Mouse (Mus musculus): Measurements from ENCODE around the gene Tmem95. TPM values are rescaled to one million over a fixed set of nuclear protein-coding genes. Genes with fewer than 3 reads are reported as not detected.

The Tmem95 gene
- total RNA-seq (2023) = 1 to 10 TPM in 1 of 2 experiments, under 1 TPM in 1; 0.88 to 1.2 TPM

GRCm38 (mm10) chr11:69877878-69878277, at the start of gene Tmem95:
Gene Tmem95, minus strand, starts transcription at chr11:69878018.

GRCm38 (mm10) chr11:69921114-69922011, 43.5 kb upstream of the Tmem95 start, which contains the start of gene Eif5a:
Gene Eif5a, minus strand, starts transcription at chr11:69921958.

GRCm38 (mm10) chr11:69913554-69914371, 35.9 kb upstream of the Tmem95 start, which contains the start of gene Gps2:
Gene Gps2, plus strand, starts transcription at chr11:69913888.

GRCm38 (mm10) chr11:69900471-69901405, 22.9 kb upstream of the Tmem95 start, which contains the start of the genes 2810408A11Rik and Neurl4:
Gene 2810408A11Rik, minus strand, starts transcription at chr11:69900987.
Gene Neurl4, plus strand, starts transcription at chr11:69901072.

GRCm38 (mm10) chr11:69895291-69895690, 17.5 kb upstream of the Tmem95 start, which contains the start of gene Acap1:
Gene Acap1, minus strand, starts transcription at chr11:69895539.

GRCm38 (mm10) chr11:69880853-69881603, 3.2 kb upstream of the Tmem95 start, which contains the start of gene Kctd11:
Gene Kctd11, minus strand, starts transcription at chr11:69881406.

GRCm38 (mm10) chr11:69858113-69858998, 19.5 kb downstream of the Tmem95 start, which contains the start of gene Tnk1:
Gene Tnk1, minus strand, starts transcription at chr11:69858730.

GRCm38 (mm10) chr11:69846198-69846680, 31.6 kb downstream of the Tmem95 start, which contains the start of gene Plscr3:
Gene Plscr3, plus strand, starts transcription at chr11:69846376.

GRCm38 (mm10) chr11:69837952-69838713, 39.7 kb downstream of the Tmem95 start, which contains the start of gene Tmem256:
Gene Tmem256, plus strand, starts transcription at chr11:69838514.

GRCm38 (mm10) chr11:69837604-69837951, 40.2 kb downstream of the Tmem95 start, which contains the start of gene Nlgn2:
Gene Nlgn2, minus strand, starts transcription at chr11:69837784.

Other genes with a start within 250 kb of the Tmem95 start
- 10 to 100 TPM; 42.3 to 53.2 TPM for gene Fxr2, start 245.0 kb downstream of the Tmem95 start, total RNA-seq (2023)
- gene Sox15, start 222.7 kb downstream of the Tmem95 start, total RNA-seq (2023) = under 1 TPM in 1 of 2 experiments, not detected in 1; 0.55 TPM
- gene Mpdu1, start 215.4 kb downstream of the Tmem95 start, total RNA-seq (2023) = 10 to 100 TPM; 51.6 to 54.9 TPM
- gene Cd68, start 211.9 kb downstream of the Tmem95 start, total RNA-seq (2023) = 100 to 1,000 TPM; 138 to 157 TPM
- 100 to 1,000 TPM; 554 to 653 TPM for gene Eif4a1, start 205.6 kb downstream of the Tmem95 start, total RNA-seq (2023)
- 10 to 100 TPM; 64.7 to 65.2 TPM for gene Senp3, start 195.9 kb downstream of the Tmem95 start, total RNA-seq (2023)
- gene Tnfsf13, start 192.2 kb downstream of the Tmem95 start, total RNA-seq (2023) = 10 to 100 TPM; 15.8 to 16.0 TPM
- 1 to 10 TPM; 7.9 to 8.7 TPM for gene Tnfsf12, start 182.2 kb downstream of the Tmem95 start, total RNA-seq (2023)
- 1 to 10 TPM; 4.7 to 5.5 TPM for gene Tnfsfm13, start 181.9 kb downstream of the Tmem95 start, total RNA-seq (2023)
- gene Polr2a, start 119.4 kb downstream of the Tmem95 start, total RNA-seq (2023) = 10 to 100 TPM; 82.6 to 86.1 TPM
- not detected for gene Slc35g3, start 116.0 kb downstream of the Tmem95 start, total RNA-seq (2023)
- 1 to 10 TPM; 2.4 to 3.3 TPM for gene Zbtb4, start 112.1 kb downstream of the Tmem95 start, total RNA-seq (2023)
- gene Chrnb1, start 82.1 kb downstream of the Tmem95 start, total RNA-seq (2023) = 1 to 10 TPM in 1 of 2 experiments, under 1 TPM in 1; 0.79 to 1.9 TPM
- under 1 TPM in 1 of 2 experiments, not detected in 1; 0.18 TPM for gene Fgf11, start 76.2 kb downstream of the Tmem95 start, total RNA-seq (2023)
- gene Tmem102, start 72.4 kb downstream of the Tmem95 start, total RNA-seq (2023) = not detected
- gene Gm39566, start 62.7 kb downstream of the Tmem95 start, total RNA-seq (2023) = not detected
- gene Spem2, start 59.6 kb downstream of the Tmem95 start, total RNA-seq (2023) = not detected
- gene Spem1, start 55.8 kb downstream of the Tmem95 start, total RNA-seq (2023) = not detected
- gene Nlgn2, start 40.2 kb downstream of the Tmem95 start, total RNA-seq (2023) = 1 to 10 TPM; 1.3 to 2.1 TPM
- gene Tmem256, start 39.5 kb downstream of the Tmem95 start, total RNA-seq (2023) = 100 to 1,000 TPM in 1 of 2 experiments, 10 to 100 TPM in 1; 99.2 to 106 TPM
- gene Plscr3, start 31.6 kb downstream of the Tmem95 start, total RNA-seq (2023) = 10 to 100 TPM; 35.0 to 35.9 TPM
- gene Tnk1, start 19.3 kb downstream of the Tmem95 start, total RNA-seq (2023) = not detected
- gene Kctd11, start 3.4 kb upstream of the Tmem95 start, total RNA-seq (2023) = 1 to 10 TPM; 8.6 to 9.0 TPM
- 100 to 1,000 TPM; 260 to 263 TPM for gene Acap1, start 17.5 kb upstream of the Tmem95 start, total RNA-seq (2023)
- gene 2810408A11Rik, start 23.0 kb upstream of the Tmem95 start, total RNA-seq (2023) = 1 to 10 TPM; 3.0 to 3.2 TPM
- 10 to 100 TPM; 20.9 to 27.6 TPM for gene Neurl4, start 23.1 kb upstream of the Tmem95 start, total RNA-seq (2023)
- gene Gps2, start 35.9 kb upstream of the Tmem95 start, total RNA-seq (2023) = 10 to 100 TPM; 69.0 to 84.5 TPM
- gene Eif5a, start 43.9 kb upstream of the Tmem95 start, total RNA-seq (2023) = 100 to 1,000 TPM; 482 to 501 TPM
- gene Ybx2, start 57.8 kb upstream of the Tmem95 start, total RNA-seq (2023) = not detected
- 1 to 10 TPM in 1 of 2 experiments, under 1 TPM in 1; 0.97 to 1.3 TPM for gene Slc2a4, start 70.2 kb upstream of the Tmem95 start, total RNA-seq (2023)
- gene Cldn7, start 86.8 kb upstream of the Tmem95 start, total RNA-seq (2023) = not detected
- gene Ctdnep1, start 103.1 kb upstream of the Tmem95 start, total RNA-seq (2023) = 10 to 100 TPM; 75.0 to 80.3 TPM
- 10 to 100 TPM; 24.3 to 31.0 TPM for gene Elp5, start 104.5 kb upstream of the Tmem95 start, total RNA-seq (2023)
- gene Gabarap, start 113.1 kb upstream of the Tmem95 start, total RNA-seq (2023) = 100 to 1,000 TPM; 475 to 527 TPM
- gene Phf23, start 117.8 kb upstream of the Tmem95 start, total RNA-seq (2023) = 10 to 100 TPM; 41.2 to 53.6 TPM
- 10 to 100 TPM; 15.0 to 18.2 TPM for gene Dvl2, start 122.6 kb upstream of the Tmem95 start, total RNA-seq (2023)
- gene Acadvl, start 137.4 kb upstream of the Tmem95 start, total RNA-seq (2023) = 10 to 100 TPM; 39.3 to 50.0 TPM
- gene Dlg4, start 138.9 kb upstream of the Tmem95 start, total RNA-seq (2023) = 1 to 10 TPM; 5.5 to 5.8 TPM
- not detected for gene Asgr1, start 176.1 kb upstream of the Tmem95 start, total RNA-seq (2023)
- gene Asgr2, start 214.6 kb upstream of the Tmem95 start, total RNA-seq (2023) = not detected